Mouse (Mus musculus): ENCODE results near the gene Map4k1. TPM values are rescaled to one million over a fixed set of nuclear protein-coding genes. Genes with fewer than 3 reads are reported as not detected.

Map4k1 gene
- polyA plus RNA-seq, 1 experiment = 3.6 TPM

DNA sequence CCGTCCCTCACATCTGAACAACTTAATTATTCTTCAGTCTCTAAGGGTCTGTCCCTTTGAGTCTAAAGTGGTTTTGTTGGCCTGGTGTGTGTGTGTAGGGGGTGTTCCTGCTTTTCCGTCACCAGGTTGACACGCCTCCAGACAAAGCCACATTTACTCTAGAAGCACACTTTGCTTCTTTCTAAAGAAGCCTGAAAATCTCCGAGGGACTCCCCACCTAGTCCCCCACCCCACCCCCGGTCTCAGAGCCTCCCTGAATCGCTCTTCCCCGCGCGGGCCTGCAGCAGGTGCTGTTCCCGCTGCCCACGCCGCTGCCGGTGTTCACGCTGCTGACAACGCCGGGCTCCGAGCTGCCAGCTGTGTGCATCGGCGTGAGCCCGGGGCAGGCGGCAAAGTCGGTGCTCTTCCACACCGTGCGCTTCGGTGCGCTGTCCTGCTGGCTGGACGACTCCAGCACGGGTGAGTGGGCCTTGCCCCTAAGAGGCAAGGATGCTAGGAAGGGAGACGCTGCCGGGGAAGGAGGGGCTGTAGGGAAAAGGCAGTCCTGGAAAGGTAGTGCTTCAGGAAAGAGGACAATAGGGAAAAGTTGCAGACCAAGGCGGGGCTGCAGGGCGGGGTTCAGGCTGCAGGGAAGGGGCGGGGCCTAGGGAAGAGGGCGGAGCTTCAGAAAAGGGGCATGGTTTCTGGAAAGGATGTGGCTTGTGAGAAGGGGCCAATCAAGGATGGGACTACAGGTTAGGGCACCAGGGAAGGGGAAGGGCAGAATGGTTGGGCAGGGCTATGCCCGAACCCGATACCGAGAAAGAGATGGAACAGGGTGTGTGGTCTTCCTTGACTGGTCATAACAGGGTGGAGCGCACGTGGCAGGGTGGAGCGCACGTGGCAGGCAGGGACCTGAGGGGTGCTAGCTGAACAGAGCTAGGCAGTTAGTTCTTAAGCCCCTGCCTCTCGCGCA is 19.1 kb downstream of the Map4k1 start:
- Histone ChIP-seq H3K27me3 (ENCODE audit: control insufficient read depth, insufficient read depth, insufficient read length) (no peaks in the 10 kb centered on the region), H3ac (ENCODE audit: control insufficient read depth, insufficient read length, low read depth) (peak overlapping the region; percentile 62), H3K79me3 (ENCODE audit: low read depth) (no peaks in the 10 kb centered on the region), H3K79me2 (ENCODE audit: control insufficient read depth, insufficient read depth) (no peaks in the 10 kb centered on the region), H3K4me3 (ENCODE audit: insufficient read depth, poor library complexity, severe bottlenecking) (no peak overlapping the region), H3K36me3 (ENCODE audit: control insufficient read depth, insufficient read depth) (no peaks in the 10 kb centered on the region)
- TF ChIP-seq FOSL1 (IDR thresholded peaks at IDR 0.05; ENCODE audit: insufficient read depth, low read length, poor library complexity, severe bottlenecking) (no peak), MYOG (IDR thresholded peaks at IDR 0.05; ENCODE audit: control insufficient read depth, extremely low read depth, insufficient read length) (no peak)

DNA sequence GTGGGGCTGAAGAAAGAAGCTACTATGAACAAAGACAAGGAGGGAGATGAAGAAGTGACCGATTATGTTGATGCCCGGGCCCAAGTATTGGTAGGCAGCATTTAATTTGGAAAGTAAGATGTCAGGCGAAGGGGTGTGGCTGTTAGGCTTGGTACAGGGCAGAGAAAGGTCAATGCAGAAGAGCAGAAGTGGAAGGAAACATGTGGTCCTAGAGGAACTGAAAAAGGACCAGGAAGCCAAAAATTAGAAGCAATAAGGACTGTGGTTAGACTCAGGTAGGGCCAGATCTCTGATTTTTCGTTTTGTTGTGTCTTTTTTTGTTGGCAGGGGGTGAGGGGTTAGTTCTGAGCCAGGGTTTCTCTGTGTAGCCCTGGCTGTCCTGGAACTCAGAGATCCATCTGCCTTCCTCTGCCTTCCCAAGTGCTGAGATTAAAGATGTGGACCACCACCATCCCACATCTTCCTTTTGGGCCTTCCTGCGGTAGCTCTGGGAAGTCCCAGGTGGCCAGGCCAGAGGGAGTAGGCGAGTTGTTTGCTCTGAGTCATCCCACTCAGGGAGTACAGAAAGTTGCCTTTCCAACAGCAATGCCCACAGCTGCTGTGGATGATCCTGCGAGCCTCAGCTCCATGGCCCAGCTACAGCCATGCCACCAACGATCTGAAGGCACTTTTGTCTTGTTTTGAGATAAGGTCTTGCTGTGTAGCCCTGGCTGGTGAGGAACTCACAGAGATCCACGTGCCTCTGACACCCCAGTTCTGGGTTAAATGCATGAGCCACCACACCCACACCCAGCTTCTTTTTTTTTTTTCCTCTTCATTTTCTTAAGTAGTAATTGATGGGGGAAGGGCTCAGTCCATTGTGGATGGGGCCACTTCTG is 25.6 kb downstream of the Map4k1 start:
- H3K79me3 ChIP-seq (ENCODE audit: low read depth) = no peaks in the 10 kb centered on the region
- H3K4me3 ChIP-seq (ENCODE audit: insufficient read depth, poor library complexity, severe bottlenecking) = no peak overlapping the region
- H3K79me2 ChIP-seq (ENCODE audit: control insufficient read depth, insufficient read depth) = no peaks in the 10 kb centered on the region
- TF ChIP-seq CTCF (IDR thresholded peaks at IDR 0.05; ENCODE audit: control insufficient read depth, insufficient read depth, insufficient read length) (no peak), CEBPB (IDR thresholded peaks at IDR 0.05; ENCODE audit: low read depth) (no peak)
- H3K27me3 ChIP-seq (ENCODE audit: control insufficient read depth, insufficient read depth, insufficient read length) = no peaks in the 10 kb centered on the region
- H3K36me3 ChIP-seq (ENCODE audit: control insufficient read depth, insufficient read depth) = no peaks in the 10 kb centered on the region
- no peak overlapping the region for H3ac ChIP-seq (ENCODE audit: control insufficient read depth, insufficient read length, low read depth)

DNA sequence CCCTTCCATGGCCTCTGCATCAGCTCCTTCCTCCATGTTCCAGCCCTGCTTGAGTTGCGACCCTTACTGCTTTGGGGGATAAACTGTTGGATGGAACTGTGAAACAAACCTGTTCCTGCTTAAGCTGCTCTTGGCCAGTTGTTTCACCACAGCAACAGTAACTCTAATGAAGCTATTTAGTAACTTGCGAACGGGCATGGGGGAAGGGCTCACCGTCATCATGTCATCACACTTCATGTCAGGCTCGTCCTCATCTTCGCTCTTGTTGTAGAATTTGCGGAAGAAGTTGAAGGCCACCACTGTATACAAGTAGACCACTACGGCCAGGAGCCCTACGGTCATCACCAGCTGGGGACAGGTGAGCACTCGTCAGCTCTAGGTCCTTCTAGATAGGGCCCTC is 26.3 kb downstream of the Map4k1 start:
- Histone ChIP-seq H3K79me2 (ENCODE audit: control insufficient read depth, insufficient read depth) (no peaks in the 10 kb centered on the region), H3K27me3 (ENCODE audit: control insufficient read depth, insufficient read depth, insufficient read length) (no peaks in the 10 kb centered on the region), H3ac (ENCODE audit: control insufficient read depth, insufficient read length, low read depth) (no peak overlapping the region), H3K36me3 (ENCODE audit: control insufficient read depth, insufficient read depth) (no peaks in the 10 kb centered on the region), H3K79me3 (ENCODE audit: low read depth) (no peaks in the 10 kb centered on the region), H3K4me3 (ENCODE audit: insufficient read depth, poor library complexity, severe bottlenecking) (no peak overlapping the region)
- TF ChIP-seq CEBPB (IDR thresholded peaks at IDR 0.05; ENCODE audit: low read depth) (no peak), FOSL1 (IDR thresholded peaks at IDR 0.05; ENCODE audit: insufficient read depth, low read length, poor library complexity, severe bottlenecking) (no peak), MYOD1 (IDR thresholded peaks at IDR 0.05; ENCODE audit: control insufficient read depth, insufficient read length, low read depth) (no peak), MYOG (IDR thresholded peaks at IDR 0.05; ENCODE audit: control insufficient read depth, extremely low read depth, insufficient read length) (no peak)

DNA sequence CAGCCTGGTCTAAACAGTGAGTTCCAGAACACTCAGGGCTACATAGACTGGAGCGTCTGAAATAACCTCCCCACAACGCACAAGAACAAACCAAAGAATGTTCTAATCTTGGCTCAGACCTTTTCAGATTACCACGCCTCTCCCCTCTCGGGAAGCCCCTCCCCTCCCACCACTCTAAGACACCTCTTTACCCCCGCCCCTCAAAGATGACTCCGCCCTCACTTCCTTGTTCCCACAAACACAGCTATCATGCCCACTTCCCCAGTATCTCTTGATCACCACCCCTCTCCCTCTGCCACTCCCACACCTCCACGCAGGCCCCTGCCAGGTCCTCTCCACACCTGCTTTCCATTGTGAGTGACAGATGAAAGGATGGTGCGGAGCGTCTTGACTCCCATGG is 26.9 kb downstream of the Map4k1 start:
- Histone ChIP-seq H3K36me3 (ENCODE audit: control insufficient read depth, insufficient read depth) (no peaks in the 10 kb centered on the region), H3K4me3 (ENCODE audit: insufficient read depth, poor library complexity, severe bottlenecking) (no peak overlapping the region), H3K79me3 (ENCODE audit: low read depth) (no peaks in the 10 kb centered on the region), H3ac (ENCODE audit: control insufficient read depth, insufficient read length, low read depth) (no peak overlapping the region), H3K27me3 (ENCODE audit: control insufficient read depth, insufficient read depth, insufficient read length) (no peaks in the 10 kb centered on the region), H3K79me2 (ENCODE audit: control insufficient read depth, insufficient read depth) (no peaks in the 10 kb centered on the region)
- TF ChIP-seq FOSL1 (IDR thresholded peaks at IDR 0.05; ENCODE audit: insufficient read depth, low read length, poor library complexity, severe bottlenecking) (no peak), USF1 (IDR thresholded peaks at IDR 0.05; ENCODE audit: low read depth) (no peak), MAX (IDR thresholded peaks at IDR 0.05) (no peak)

DNA sequence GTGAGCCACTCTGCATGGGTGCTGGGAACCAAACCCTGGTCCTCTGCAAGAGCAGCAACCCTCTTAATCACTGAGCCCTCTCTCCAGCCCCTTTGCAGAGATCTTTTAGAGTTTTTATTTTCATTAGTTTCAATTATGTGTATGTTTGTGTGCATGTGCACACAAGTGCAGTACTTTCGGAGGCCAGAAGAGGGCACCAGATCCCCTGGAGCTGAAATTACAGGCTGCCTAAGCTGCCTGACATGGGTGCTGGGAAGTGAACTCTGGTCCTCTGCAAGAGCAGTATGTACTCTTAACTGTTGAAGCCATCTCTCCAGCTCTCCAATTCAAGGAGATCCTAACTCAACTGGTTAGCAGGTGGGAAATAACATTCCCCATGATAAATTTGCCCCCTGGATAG is 33.1 kb downstream of the Map4k1 start:
- Histone ChIP-seq H3K4me3 (ENCODE audit: insufficient read depth, poor library complexity, severe bottlenecking) (no peak overlapping the region), H3K27me3 (ENCODE audit: control insufficient read depth, insufficient read depth, insufficient read length) (no peaks in the 10 kb centered on the region), H3K79me3 (ENCODE audit: low read depth) (no peaks in the 10 kb centered on the region), H3K79me2 (ENCODE audit: control insufficient read depth, insufficient read depth) (no peaks in the 10 kb centered on the region), H3ac (ENCODE audit: control insufficient read depth, insufficient read length, low read depth) (no peak overlapping the region), H3K36me3 (ENCODE audit: control insufficient read depth, insufficient read depth) (no peaks in the 10 kb centered on the region)
- TF ChIP-seq FOSL1 (IDR thresholded peaks at IDR 0.05; ENCODE audit: insufficient read depth, low read length, poor library complexity, severe bottlenecking) (no peak), USF1 (IDR thresholded peaks at IDR 0.05; ENCODE audit: low read depth) (no peak), MYOG (IDR thresholded peaks at IDR 0.05; ENCODE audit: control insufficient read depth, extremely low read depth, insufficient read length) (no peak)

DNA sequence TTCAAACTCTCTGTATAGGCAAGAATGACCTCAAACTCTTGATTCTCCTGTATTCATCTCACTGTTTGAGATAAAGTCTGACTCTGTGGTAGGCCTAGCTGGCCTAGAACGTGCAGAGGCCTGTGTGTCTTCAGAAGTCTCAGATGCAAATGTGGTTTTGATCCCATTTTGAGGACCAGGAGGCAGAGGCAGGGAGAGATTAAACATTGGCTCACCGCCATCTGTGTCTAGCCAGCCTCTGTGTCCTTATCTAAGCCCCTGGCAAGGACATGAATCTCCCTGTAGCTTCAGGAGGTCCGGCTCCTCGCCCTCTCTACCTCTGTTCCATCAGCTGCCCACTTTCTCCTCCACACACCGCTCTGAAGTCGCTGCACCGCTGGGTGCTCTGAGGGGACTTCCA is 34.6 kb downstream of the Map4k1 start:
- H3K27me3 ChIP-seq (ENCODE audit: control insufficient read depth, insufficient read depth, insufficient read length) = no peaks in the 10 kb centered on the region
- no peak for TF ChIP-seq MYOG (IDR thresholded peaks at IDR 0.05; ENCODE audit: control insufficient read depth, extremely low read depth, insufficient read length)
- TF ChIP-seq USF1 (IDR thresholded peaks at IDR 0.05; ENCODE audit: low read depth) = no peak
- no peak for TF ChIP-seq MAX (IDR thresholded peaks at IDR 0.05)
- TF ChIP-seq CTCF (IDR thresholded peaks at IDR 0.05; ENCODE audit: control insufficient read depth, insufficient read depth, insufficient read length) = no peak
- no peak for TF ChIP-seq CEBPB (IDR thresholded peaks at IDR 0.05; ENCODE audit: low read depth)
- TF ChIP-seq MYOD1 (IDR thresholded peaks at IDR 0.05; ENCODE audit: control insufficient read depth, insufficient read length, low read depth) = no peak
- TF ChIP-seq FOSL1 (IDR thresholded peaks at IDR 0.05; ENCODE audit: insufficient read depth, low read length, poor library complexity, severe bottlenecking) = no peak
- H3ac ChIP-seq (ENCODE audit: control insufficient read depth, insufficient read length, low read depth) = no peak overlapping the region
- H3K36me3 ChIP-seq (ENCODE audit: control insufficient read depth, insufficient read depth) = no peaks in the 10 kb centered on the region
- H3K79me3 ChIP-seq (ENCODE audit: low read depth) = no peaks in the 10 kb centered on the region
- no peak overlapping the region for H3K4me3 ChIP-seq (ENCODE audit: insufficient read depth, poor library complexity, severe bottlenecking)
- no peaks in the 10 kb centered on the region for H3K79me2 ChIP-seq (ENCODE audit: control insufficient read depth, insufficient read depth)
